Mouse (Mus musculus): ENCODE data around the gene Clec4b1. TPM values are rescaled to one million over a fixed set of nuclear protein-coding genes. Genes with fewer than 3 reads are reported as not detected.
"Not testable (repeated sequence)": the region's sequence is repeated elsewhere in the genome, so short reads cannot be mapped to it uniquely, and the experiment has no call there.

Clec4b1 gene
- polyA plus RNA-seq (2012; rRNA removed) = 0.26 and 0.32 TPM in 2 replicates

DNA sequence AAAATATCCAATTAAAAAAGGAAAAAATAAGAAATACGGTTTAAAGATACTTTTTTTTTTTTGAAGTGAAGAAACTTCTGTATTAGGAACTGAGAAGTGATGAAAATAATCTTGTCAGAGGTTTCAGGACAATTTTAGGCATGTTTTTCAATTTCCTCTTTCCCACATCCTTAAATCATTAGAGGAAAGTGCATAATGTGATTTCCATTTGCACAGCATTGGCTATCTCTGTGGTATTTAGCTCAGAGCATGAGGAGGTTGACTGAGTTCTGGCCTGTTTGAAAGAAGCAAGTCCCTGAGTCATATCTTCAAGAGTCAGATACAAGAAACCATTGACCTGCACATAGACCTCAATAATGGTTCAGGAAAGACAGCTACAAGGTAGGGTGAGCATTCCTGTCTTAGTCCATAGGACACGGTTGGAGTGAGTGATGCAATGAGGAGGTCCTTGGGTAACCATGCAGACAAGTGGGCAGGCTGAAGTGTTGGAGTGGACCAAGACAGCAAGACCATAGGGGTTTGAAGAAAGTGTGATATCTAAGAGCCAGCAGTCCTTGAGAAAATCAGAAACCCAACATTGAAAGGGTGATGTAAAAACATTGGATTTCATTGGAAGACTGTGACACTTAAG, at the start of gene Clec4b1:
Clec4b1 (plus strand) TSS at position 221 of the 631 bp plus-strand sequence.
- Histone ChIP-seq H3K27ac (ENCODE audit: control insufficient read depth, insufficient read depth, low read depth, low read length) (no peak within 1 kb of the TSS), H3K27me3 (ENCODE audit: control insufficient read depth, insufficient read depth, low read length) (no peaks in the 10 kb centered on the region), H3K4me3 (ENCODE audit: control insufficient read depth, low read depth, low read length) (no peak within 1 kb of the TSS), H3K36me3 (ENCODE audit: control insufficient read depth, insufficient read depth, low read length) (no peaks in the 10 kb centered on the region), H3K4me1 (ENCODE audit: control insufficient read depth, insufficient read depth, low read length) (no peaks in the 10 kb centered on the region)
- TF ChIP-seq CTCF (IDR thresholded peaks at IDR 0.05; ENCODE audit: control insufficient read depth, insufficient read depth, insufficient replicate concordance, low read depth, low read length) (no peak), POLR2A (IDR thresholded peaks at IDR 0.05; ENCODE audit: control insufficient read depth, low read depth, low read length) (no peak)

DNA sequence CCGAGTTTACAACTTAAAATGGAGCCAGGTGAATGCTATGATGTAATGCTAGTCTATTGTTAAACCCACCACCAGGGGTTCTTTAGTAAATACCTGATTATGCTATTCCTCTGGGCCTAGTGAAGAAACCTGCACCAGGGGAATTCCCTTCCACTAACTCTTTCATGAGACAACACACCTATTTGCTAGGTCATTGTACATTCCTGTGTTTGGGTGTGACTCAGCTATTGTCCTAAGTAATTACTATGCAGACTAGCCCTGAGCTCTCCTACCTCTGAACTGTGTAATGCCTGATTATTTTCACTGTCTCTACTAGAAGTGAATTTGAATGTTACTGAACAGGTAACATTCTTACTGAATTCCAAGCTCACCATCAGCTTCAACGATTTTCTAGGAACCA, 45.1 kb upstream of the Clec4b1 start:
- not testable (repeated sequence) for H3K36me3 ChIP-seq (ENCODE audit: control insufficient read depth, insufficient read depth, low read length); H3K27ac ChIP-seq (ENCODE audit: control insufficient read depth, insufficient read depth, low read depth, low read length); H3K4me3 ChIP-seq (ENCODE audit: control insufficient read depth, low read depth, low read length); H3K27me3 ChIP-seq (ENCODE audit: control insufficient read depth, insufficient read depth, low read length); H3K4me1 ChIP-seq (ENCODE audit: control insufficient read depth, insufficient read depth, low read length)

DNA sequence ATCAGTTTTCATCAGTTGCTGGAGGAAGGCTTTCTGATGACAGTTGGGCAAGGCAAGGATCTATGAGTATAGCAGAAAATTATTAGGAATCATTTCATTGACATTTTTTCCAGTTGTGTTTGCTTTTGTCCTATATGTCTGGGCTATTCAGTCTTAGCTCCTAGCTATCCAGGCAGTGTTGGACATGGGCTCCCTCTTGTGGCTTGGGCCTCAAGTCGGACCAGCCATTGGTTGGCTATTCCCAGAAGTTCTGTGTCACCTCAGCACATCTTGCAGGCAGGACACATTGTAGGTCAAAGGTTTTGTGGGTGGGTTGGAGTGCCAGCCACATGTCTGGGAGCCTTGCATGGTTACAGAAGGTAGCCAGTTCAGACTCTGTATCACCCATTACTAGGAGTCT, 44.2 kb upstream of the Clec4b1 start:
- no peak for TF ChIP-seq POLR2A (IDR thresholded peaks at IDR 0.05; ENCODE audit: control insufficient read depth, low read depth, low read length)
- TF ChIP-seq CTCF (IDR thresholded peaks at IDR 0.05; ENCODE audit: control insufficient read depth, insufficient read depth, insufficient replicate concordance, low read depth, low read length) = peak; percentile 40; the same call in 1 of the 2 replicates
- Histone ChIP-seq H3K4me3 (ENCODE audit: control insufficient read depth, low read depth, low read length) (no peak overlapping the region), H3K36me3 (ENCODE audit: control insufficient read depth, insufficient read depth, low read length) (no peaks in the 10 kb centered on the region), H3K4me1 (ENCODE audit: control insufficient read depth, insufficient read depth, low read length) (no peaks in the 10 kb centered on the region), H3K27ac (ENCODE audit: control insufficient read depth, insufficient read depth, low read depth, low read length) (no peak overlapping the region), H3K27me3 (ENCODE audit: control insufficient read depth, insufficient read depth, low read length) (no peaks in the 10 kb centered on the region)

DNA sequence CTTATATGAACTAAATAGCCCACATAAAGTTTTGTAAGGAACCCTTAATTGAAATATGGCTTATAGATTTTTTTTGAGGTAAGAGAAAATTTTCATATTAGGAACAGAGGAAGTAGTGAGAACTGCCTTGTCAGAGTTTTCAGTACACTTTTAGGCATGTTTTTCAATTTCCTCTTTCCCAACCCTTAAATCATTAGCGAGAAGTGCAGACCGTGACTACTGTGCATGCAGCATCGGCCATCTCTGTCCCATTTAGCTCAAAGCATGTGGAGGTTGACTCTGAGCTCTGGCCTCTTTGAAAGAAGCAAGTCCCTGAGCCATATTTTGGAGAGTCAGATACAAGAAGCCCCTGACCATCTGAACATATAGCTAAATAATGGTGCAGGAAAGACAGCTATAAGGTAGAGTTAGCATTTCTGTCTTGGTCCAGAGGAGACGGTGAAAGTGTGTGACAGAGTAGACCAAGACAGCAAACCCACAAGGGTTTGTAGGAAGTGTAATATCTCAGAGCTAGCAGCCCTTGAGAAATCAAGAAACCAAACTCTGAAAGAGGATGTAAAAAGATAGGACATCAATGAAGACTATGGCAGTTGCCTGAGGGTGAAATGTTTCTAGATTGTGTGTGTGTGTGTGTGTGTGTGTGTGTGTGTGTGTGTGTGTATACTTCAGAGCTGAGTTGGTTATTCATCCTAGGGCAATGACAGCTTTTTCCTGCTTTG, 45.5 kb downstream of the Clec4b1 start:
- H3K27me3 ChIP-seq (ENCODE audit: control insufficient read depth, insufficient read depth, low read length) = no peaks in the 10 kb centered on the region
- H3K27ac ChIP-seq (ENCODE audit: control insufficient read depth, insufficient read depth, low read depth, low read length) = no peak overlapping the region
- TF ChIP-seq CTCF (IDR thresholded peaks at IDR 0.05; ENCODE audit: control insufficient read depth, insufficient read depth, insufficient replicate concordance, low read depth, low read length) = no peak
- no peak for TF ChIP-seq POLR2A (IDR thresholded peaks at IDR 0.05; ENCODE audit: control insufficient read depth, low read depth, low read length)
- H3K4me1 ChIP-seq (ENCODE audit: control insufficient read depth, insufficient read depth, low read length) = no peaks in the 10 kb centered on the region
- H3K36me3 ChIP-seq (ENCODE audit: control insufficient read depth, insufficient read depth, low read length) = no peaks in the 10 kb centered on the region
- no peak overlapping the region for H3K4me3 ChIP-seq (ENCODE audit: control insufficient read depth, low read depth, low read length)

DNA sequence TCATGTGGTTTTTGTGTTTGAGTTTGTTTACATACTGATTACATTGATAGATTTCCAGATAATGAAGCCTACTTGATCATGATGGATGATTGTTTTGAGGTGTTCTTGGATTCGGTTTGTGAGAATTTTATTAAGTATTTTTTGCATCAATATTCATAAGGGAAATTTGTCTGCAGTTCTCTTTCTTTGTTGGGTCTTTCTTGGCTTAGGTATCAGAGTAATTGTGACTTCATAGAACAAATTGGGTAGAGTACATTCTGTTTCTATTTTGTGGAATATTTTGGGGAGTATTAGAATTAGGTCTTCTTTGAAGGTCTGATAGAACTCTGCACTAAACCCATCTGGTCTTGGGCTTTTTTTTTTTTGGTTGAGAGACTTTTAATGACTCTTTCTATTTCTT, 56.4 kb downstream of the Clec4b1 start, which contains the start of gene Clec4a2:
Clec4a2 (plus strand) TSS at position 301 of the 400 bp plus-strand sequence.
- H3K36me3 ChIP-seq (ENCODE audit: control insufficient read depth, insufficient read depth, low read length); H3K27me3 ChIP-seq (ENCODE audit: control insufficient read depth, insufficient read depth, low read length); H3K27ac ChIP-seq (ENCODE audit: control insufficient read depth, insufficient read depth, low read depth, low read length); H3K4me1 ChIP-seq (ENCODE audit: control insufficient read depth, insufficient read depth, low read length); H3K4me3 ChIP-seq (ENCODE audit: control insufficient read depth, low read depth, low read length): not testable (repeated sequence)

Other genes starting within 250 kb of the Clec4b1 start
- gene Slc2a3, start 248.3 kb upstream of the Clec4b1 start, polyA plus RNA-seq (2012; rRNA removed) = 703 and 947 TPM in 2 replicates
- 3.0 and 3.7 TPM in 2 replicates for gene Foxj2, start 230.0 kb upstream of the Clec4b1 start, polyA plus RNA-seq (2012; rRNA removed)
- gene C3ar1, start 193.8 kb upstream of the Clec4b1 start, polyA plus RNA-seq (2012; rRNA removed) = 0.60 and 0.67 TPM in 2 replicates
- 9.9 and 13.2 TPM in 2 replicates for gene Necap1, start 175.5 kb upstream of the Clec4b1 start, polyA plus RNA-seq (2012; rRNA removed)
- gene Clec4a1, start 128.1 kb upstream of the Clec4b1 start, polyA plus RNA-seq (2012; rRNA removed) = 0.48 and 0.58 TPM in 2 replicates
- gene Clec4a3, start 97.4 kb upstream of the Clec4b1 start, polyA plus RNA-seq (2012; rRNA removed) = 0.32 TPM in 1 of 2 replicates, not detected in the other
- 0.19 TPM in 1 of 2 replicates, not detected in the other for gene Clec4a4, start 59.6 kb upstream of the Clec4b1 start, polyA plus RNA-seq (2012; rRNA removed)
- 3.9 and 4.1 TPM in 2 replicates for gene Clec4a2, start 56.5 kb downstream of the Clec4b1 start, polyA plus RNA-seq (2012; rRNA removed)
- not detected in 2 replicates for gene Clec4b2, start 122.9 kb downstream of the Clec4b1 start, polyA plus RNA-seq (2012; rRNA removed)
- gene Clec4n, start 179.9 kb downstream of the Clec4b1 start, polyA plus RNA-seq (2012; rRNA removed) = 0.28 and 0.44 TPM in 2 replicates
- gene Clec4d, start 212.1 kb downstream of the Clec4b1 start, polyA plus RNA-seq (2012; rRNA removed) = not detected in 2 replicates
- gene Clec4e, start 239.9 kb downstream of the Clec4b1 start, polyA plus RNA-seq (2012; rRNA removed) = not detected in 2 replicates

Measured in testis, adult 2 months (tissue).